Mouse (Mus musculus) C2C12 (cell line): ENCODE measurements around the gene Gm16867.
"Not testable (repeated sequence)": the region's sequence is repeated elsewhere in the genome, so short reads cannot be mapped to it uniquely, and the experiment has no call there.

Experiments
- CTCF ChIP-seq: IDR thresholded peaks from one replicate; pipeline ENCODE4 v1.5.1; 2011; ENCODE audit not compliant: control insufficient read depth, insufficient read depth, insufficient read length
- FOSL1 ChIP-seq: IDR thresholded peaks from one replicate; pipeline ENCODE4 v1.8.0; 2011; ENCODE audit warnings: mild to moderate bottlenecking, low read length; ENCODE audit not compliant: poor library complexity, insufficient read depth, severe bottlenecking
- MAX ChIP-seq: IDR thresholded peaks from one replicate; pipeline ENCODE4 v1.6.1; 2011; ENCODE audit warnings: mild to moderate bottlenecking, control low read depth
- MYOD1 ChIP-seq: IDR thresholded peaks from one replicate; pipeline ENCODE4 v1.6.1; 2011; ENCODE audit warnings: low read depth; ENCODE audit not compliant: control insufficient read depth, insufficient read length
- MYOG ChIP-seq: IDR thresholded peaks from one replicate; pipeline ENCODE4 v1.6.1; 2011; ENCODE audit not compliant: control insufficient read depth, insufficient read length; ENCODE audit errors: extremely low read depth
- USF1 ChIP-seq: IDR thresholded peaks from one replicate; pipeline ENCODE4 v1.6.1; 2011; ENCODE audit warnings: low read depth, mild to moderate bottlenecking, control low read depth, moderate library complexity

GRCm38 (mm10) chr14:69503174-69503573 is at the start of gene Gm16867:
- TF ChIP-seq CTCF, FOSL1, MAX, USF1, MYOG, MYOD1: not testable (repeated sequence)
